Mouse (Mus musculus): ENCODE data around the gene Epn3. TPM values are rescaled to one million over a fixed set of nuclear protein-coding genes. Genes with fewer than 3 reads are reported as not detected.

Gene Epn3
- total and polyA plus RNA-seq, 2 experiments from 2014 or later: 11.4 to 32.5 TPM

DNA sequence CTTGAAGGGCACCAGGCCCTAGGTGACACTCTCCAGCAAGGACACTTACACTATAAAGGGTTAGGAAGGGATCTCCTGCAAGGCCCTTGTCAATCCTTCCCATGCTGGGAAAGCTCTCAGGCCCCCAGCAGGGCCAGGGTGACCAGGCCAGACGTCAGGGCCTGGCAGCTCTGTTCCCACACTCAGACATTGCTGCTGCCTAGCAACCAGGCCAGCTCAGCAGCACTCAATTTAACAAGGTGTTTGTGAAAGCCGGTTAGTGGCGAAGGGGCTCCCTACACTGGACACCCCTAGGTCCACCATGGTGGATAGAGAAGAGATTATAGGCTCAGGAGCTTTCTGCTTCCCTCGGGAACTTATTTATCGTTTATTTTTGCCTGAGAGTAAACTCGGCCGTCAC, 58.7 kb downstream of the Epn3 start:
- no peak overlapping the region for H3K4me3 ChIP-seq (ENCODE audit: low read depth, low read length)
- 0 out of 2 replicates have a peak, but pooled peaks cover 5% of the 10 kb centered on the region for H3K4me1 ChIP-seq (ENCODE audit: control insufficient read depth, insufficient read depth)
- ATAC-seq (ENCODE audit: insufficient read depth, low read depth) (peak; percentile 55), DNase-seq (ENCODE audit: low spot score) (peak; percentile 30)
- no peak overlapping the region for H3K4me2 ChIP-seq (ENCODE audit: low read depth, low read length)
- 41% methylated on average over 7 of the region's 7 CpGs for WGBS
- H3K36me3 ChIP-seq (replicated peaks; ENCODE audit: control insufficient read depth, insufficient read depth, low read length): peaks cover 9% of the 10 kb centered on the region; the same call in 1 of the 2 replicates
- H3K9me3 ChIP-seq (replicated peaks; ENCODE audit: control insufficient read depth, low read length): no peaks in the 10 kb centered on the region
- H3K27me3 ChIP-seq (ENCODE audit: control insufficient read depth, insufficient read depth, low read length): no peaks in the 10 kb centered on the region
- no peak overlapping the region for H3K27ac ChIP-seq (ENCODE audit: low read depth)
- no peak for TF ChIP-seq CTCF (IDR thresholded peaks at IDR 0.05; ENCODE audit: low read depth)
- no peak for TF ChIP-seq EP300 (IDR thresholded peaks at IDR 0.05; ENCODE audit: low read depth)
- 0 out of 2 replicates have a peak overlapping the region, but pooled peaks have one; percentile 20 for H3K9ac ChIP-seq (replicated peaks; ENCODE audit: low read depth, low read length)

DNA sequence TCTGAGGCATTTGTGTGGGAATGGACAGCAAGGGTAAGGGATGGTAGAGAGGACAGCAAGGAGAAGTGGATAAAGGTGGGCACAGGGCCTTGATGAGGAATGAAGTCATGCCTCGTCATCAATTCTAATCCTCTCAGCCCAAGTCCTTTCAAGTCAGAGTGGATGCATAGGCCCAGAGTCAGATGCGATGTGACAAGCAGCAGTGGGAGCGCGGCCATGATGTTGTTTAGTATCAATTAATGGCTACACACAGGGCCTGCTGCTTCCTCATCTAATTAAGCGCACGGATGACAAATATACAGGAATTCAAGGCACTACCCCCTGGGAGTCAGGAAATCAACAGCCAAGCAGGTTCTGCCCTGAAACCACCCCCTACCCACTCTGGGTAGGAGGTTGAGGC, 59.4 kb downstream of the Epn3 start:
- peaks cover 9% of the 10 kb centered on the region; the same call in 1 of the 2 replicates for H3K36me3 ChIP-seq (replicated peaks; ENCODE audit: control insufficient read depth, insufficient read depth, low read length)
- H3K4me3 ChIP-seq (ENCODE audit: low read depth, low read length): no peak overlapping the region
- H3K9ac ChIP-seq (replicated peaks; ENCODE audit: low read depth, low read length): no peak overlapping the region
- no peak for DNase-seq (ENCODE audit: low spot score)
- no peaks in the 10 kb centered on the region for H3K9me3 ChIP-seq (replicated peaks; ENCODE audit: control insufficient read depth, low read length)
- no peak for TF ChIP-seq CTCF (IDR thresholded peaks at IDR 0.05; ENCODE audit: low read depth)
- no peak for TF ChIP-seq EP300 (IDR thresholded peaks at IDR 0.05; ENCODE audit: low read depth)
- H3K27ac ChIP-seq (ENCODE audit: low read depth): no peak overlapping the region
- 92% methylated on average over 6 of the region's 6 CpGs for WGBS
- no peak for ATAC-seq (ENCODE audit: insufficient read depth, low read depth)
- H3K4me1 ChIP-seq (ENCODE audit: control insufficient read depth, insufficient read depth): 0 out of 2 replicates have a peak, but pooled peaks cover 5% of the 10 kb centered on the region
- H3K4me2 ChIP-seq (ENCODE audit: low read depth, low read length): no peak overlapping the region
- no peaks in the 10 kb centered on the region for H3K27me3 ChIP-seq (ENCODE audit: control insufficient read depth, insufficient read depth, low read length)

Other genes starting within 250 kb of the Epn3 start
- gene Gm21885, start 218.1 kb downstream of the Epn3 start, total RNA-seq (2014; rRNA removed; ENCODE audit: low replicate concordance): not detected in 2 replicates
- 0.15 and 0.30 TPM in 2 replicates for gene Gm21885, start 218.1 kb downstream of the Epn3 start, polyA plus RNA-seq (2015; fragmentation: Nextera tagmentation; extraction: Ambion mirVana)
- 17.9 and 29.2 TPM in 2 replicates for gene Luc7l3, start 178.0 kb downstream of the Epn3 start, total RNA-seq (2014; rRNA removed; ENCODE audit: low replicate concordance)
- gene Luc7l3, start 178.0 kb downstream of the Epn3 start, polyA plus RNA-seq (2015; fragmentation: Nextera tagmentation; extraction: Ambion mirVana): 49.2 and 51.9 TPM in 2 replicates
- gene Ankrd40, start 172.0 kb downstream of the Epn3 start, total RNA-seq (2014; rRNA removed; ENCODE audit: low replicate concordance): 164 and 181 TPM in 2 replicates
- gene Ankrd40, start 172.0 kb downstream of the Epn3 start, polyA plus RNA-seq (2015; fragmentation: Nextera tagmentation; extraction: Ambion mirVana): 53.7 and 54.6 TPM in 2 replicates
- 2.2 and 14.5 TPM in 2 replicates for gene Abcc3, start 107.0 kb downstream of the Epn3 start, total RNA-seq (2014; rRNA removed; ENCODE audit: low replicate concordance)
- 0.72 and 0.88 TPM in 2 replicates for gene Abcc3, start 107.0 kb downstream of the Epn3 start, polyA plus RNA-seq (2015; fragmentation: Nextera tagmentation; extraction: Ambion mirVana)
- 29.6 and 46.2 TPM in 2 replicates for gene Cacna1g, start 25.8 kb downstream of the Epn3 start, total RNA-seq (2014; rRNA removed; ENCODE audit: low replicate concordance)
- 6.9 and 7.4 TPM in 2 replicates for gene Cacna1g, start 25.8 kb downstream of the Epn3 start, polyA plus RNA-seq (2015; fragmentation: Nextera tagmentation; extraction: Ambion mirVana)
- gene Spata20, start 13.8 kb downstream of the Epn3 start, total RNA-seq (2014; rRNA removed; ENCODE audit: low replicate concordance): not detected in 2 replicates
- 0.30 and 0.56 TPM in 2 replicates for gene Spata20, start 13.8 kb downstream of the Epn3 start, polyA plus RNA-seq (2015; fragmentation: Nextera tagmentation; extraction: Ambion mirVana)
- gene Mycbpap, start 21.8 kb upstream of the Epn3 start, total RNA-seq (2014; rRNA removed; ENCODE audit: low replicate concordance): 3.2 and 4.7 TPM in 2 replicates
- gene Mycbpap, start 21.8 kb upstream of the Epn3 start, polyA plus RNA-seq (2015; fragmentation: Nextera tagmentation; extraction: Ambion mirVana): 3.5 and 3.7 TPM in 2 replicates
- gene Rsad1, start 49.3 kb upstream of the Epn3 start, total RNA-seq (2014; rRNA removed; ENCODE audit: low replicate concordance): 14.5 and 17.7 TPM in 2 replicates
- 9.2 and 9.8 TPM in 2 replicates for gene Rsad1, start 49.3 kb upstream of the Epn3 start, polyA plus RNA-seq (2015; fragmentation: Nextera tagmentation; extraction: Ambion mirVana)
- gene Chad, start 65.1 kb upstream of the Epn3 start, total RNA-seq (2014; rRNA removed; ENCODE audit: low replicate concordance): not detected in 2 replicates
- gene Chad, start 65.1 kb upstream of the Epn3 start, polyA plus RNA-seq (2015; fragmentation: Nextera tagmentation; extraction: Ambion mirVana): 0.36 and 4.4 TPM in 2 replicates
- 6.6 and 8.9 TPM in 2 replicates for gene Acsf2, start 101.9 kb upstream of the Epn3 start, total RNA-seq (2014; rRNA removed; ENCODE audit: low replicate concordance)
- gene Acsf2, start 101.9 kb upstream of the Epn3 start, polyA plus RNA-seq (2015; fragmentation: Nextera tagmentation; extraction: Ambion mirVana): 2.6 and 2.7 TPM in 2 replicates
- 71.9 and 73.3 TPM in 2 replicates for gene Lrrc59, start 129.8 kb upstream of the Epn3 start, total RNA-seq (2014; rRNA removed; ENCODE audit: low replicate concordance)
- gene Lrrc59, start 129.8 kb upstream of the Epn3 start, polyA plus RNA-seq (2015; fragmentation: Nextera tagmentation; extraction: Ambion mirVana): 62.2 and 67.0 TPM in 2 replicates
- gene Mrpl27, start 153.8 kb upstream of the Epn3 start, total RNA-seq (2014; rRNA removed; ENCODE audit: low replicate concordance): 45.2 and 63.8 TPM in 2 replicates
- gene Mrpl27, start 153.8 kb upstream of the Epn3 start, polyA plus RNA-seq (2015; fragmentation: Nextera tagmentation; extraction: Ambion mirVana): 167 and 170 TPM in 2 replicates
- gene Eme1, start 154.0 kb upstream of the Epn3 start, total RNA-seq (2014; rRNA removed; ENCODE audit: low replicate concordance): 5.9 and 7.6 TPM in 2 replicates
- gene Eme1, start 154.0 kb upstream of the Epn3 start, polyA plus RNA-seq (2015; fragmentation: Nextera tagmentation; extraction: Ambion mirVana): 2.4 and 3.4 TPM in 2 replicates
- gene Xylt2, start 177.5 kb upstream of the Epn3 start, total RNA-seq (2014; rRNA removed; ENCODE audit: low replicate concordance): 23.3 and 25.4 TPM in 2 replicates
- gene Xylt2, start 177.5 kb upstream of the Epn3 start, polyA plus RNA-seq (2015; fragmentation: Nextera tagmentation; extraction: Ambion mirVana): 7.0 and 7.5 TPM in 2 replicates
- gene Gm11541, start 204.5 kb upstream of the Epn3 start, total RNA-seq (2014; rRNA removed; ENCODE audit: low replicate concordance): not detected in 2 replicates
- gene Gm11541, start 204.5 kb upstream of the Epn3 start, polyA plus RNA-seq (2015; fragmentation: Nextera tagmentation; extraction: Ambion mirVana): 0.08 and 0.11 TPM in 2 replicates
- gene Cdc34b, start 241.8 kb upstream of the Epn3 start, total RNA-seq (2014; rRNA removed; ENCODE audit: low replicate concordance): not detected in 2 replicates
- 0.12 TPM in 1 of 2 replicates, not detected in the other for gene Cdc34b, start 241.8 kb upstream of the Epn3 start, polyA plus RNA-seq (2015; fragmentation: Nextera tagmentation; extraction: Ambion mirVana)